Mouse (Mus musculus) stomach, postnatal 0 days (tissue): Measurements from ENCODE around the gene Dhrs7. TPM values are rescaled to one million over a fixed set of nuclear protein-coding genes. Genes with fewer than 3 reads are reported as not detected.
"Not testable (repeated sequence)": the region's sequence is repeated elsewhere in the genome, so short reads cannot be mapped to it uniquely, and the experiment has no call there.

ENCODE experiments used
- ATAC-seq: fragments of 200-750 bp; cut with Nextera tagmentation; 2 replicates; pipeline ENCODE4 v1.8.0; 2017; ENCODE audit not compliant: low FRiP score, low TSS enrichment
- DNase-seq: peaks from one replicate; pipeline ENCODE4 v3.0.0-alpha.2; 2016; ENCODE audit warnings: low spot score
- H3K27ac ChIP-seq: fragments of 300-500 bp; sonication (generic); replicated peaks from 2 replicates; pipeline ENCODE4 v1.5.1; 2014; ENCODE audit warnings: mild to moderate bottlenecking, control low read depth
- H3K27me3 ChIP-seq: fragments of 300-500 bp; sonication (generic); 2 replicates; pipeline ENCODE4 v1.6.1; 2014; ENCODE audit warnings: low read length; ENCODE audit not compliant: control insufficient read depth, insufficient read depth
- H3K36me3 ChIP-seq: fragments of 300-500 bp; sonication (generic); 2 replicates; pipeline ENCODE4 v1.6.1; 2014; ENCODE audit warnings: low read length, mixed read lengths; ENCODE audit not compliant: control insufficient read depth, insufficient read depth
- H3K4me1 ChIP-seq: fragments of 300-500 bp; sonication (generic); replicated peaks from 2 replicates; pipeline ENCODE4 v1.6.1; 2014; ENCODE audit warnings: antibody characterized with exemption; ENCODE audit not compliant: control insufficient read depth, insufficient read depth
- H3K4me2 ChIP-seq: fragments of 300-500 bp; sonication (generic); replicated peaks from 2 replicates; pipeline ENCODE4 v1.6.1; 2014; ENCODE audit warnings: low read depth, mild to moderate bottlenecking, control low read depth, moderate library complexity
- H3K4me3 ChIP-seq: fragments of 300-500 bp; sonication (generic); 2 replicates; pipeline ENCODE4 v1.5.1; 2014; ENCODE audit warnings: low read depth, low read length, control low read depth
- H3K9ac ChIP-seq: fragments of 300-500 bp; sonication (generic); 2 replicates; pipeline ENCODE4 v1.6.1; 2014; ENCODE audit warnings: mild to moderate bottlenecking, low read length, control low read depth, mixed read lengths
- H3K9me3 ChIP-seq: fragments of 300-500 bp; sonication (generic); 2 replicates; pipeline ENCODE4 v1.6.1; 2016; ENCODE audit warnings: low read length; ENCODE audit not compliant: control insufficient read depth
- CTCF ChIP-seq: IDR thresholded peaks from 2 replicates; pipeline ENCODE4 v1.5.1; 2016; ENCODE audit warnings: antibody characterized with exemption, low read depth, mild to moderate bottlenecking, moderate library complexity
- EP300 ChIP-seq: optimal IDR thresholded peaks from 2 replicates; pipeline ENCODE3; 2016; ENCODE audit warnings: antibody characterized with exemption
- WGBS: fragments of 180-500 bp; shearing (Covaris S2); extraction: QIAGEN DNeasy Blood & Tissue Kit; methylation state at CpG from one replicate; pipeline ENCODE4 v1.1.7; 2014; 5-methylcytosine and 5-hydroxymethylcytosine counted together
- polyA plus RNA-seq: library from polyadenylated mRNA; unstranded; fragments of >200 nt; fragmentation: Nextera tagmentation; extraction: Ambion mirVana; gene quantifications from 2 replicates; pipeline ENCODE4 v1.2.1, GENCODE M21; 2015

Dhrs7 gene
- polyA plus RNA-seq, 1 experiment from 2014 or later = 55.9 TPM

GRCm38 (mm10) chr12:72693895-72694294 is 29.2 kb upstream of the Dhrs7 start:
- Histone ChIP-seq H3K27me3 (no peaks in the 10 kb centered on the region), H3K27ac (peak overlapping the region; percentile 49; the same call in 1 of the 2 replicates), H3K9me3 (no peaks in the 10 kb centered on the region), H3K4me2 (peak overlapping the region; percentile 34), H3K9ac (no peak overlapping the region), H3K4me1 (no peaks in the 10 kb centered on the region), H3K4me3 (no peak overlapping the region), H3K36me3 (no peaks in the 10 kb centered on the region)
- DNase-seq = no peak
- 36% methylated on average over 6 of the region's 6 CpGs for WGBS
- no peak for ATAC-seq
- TF ChIP-seq EP300 (peak; percentile 81), CTCF (peak; percentile 81)

GRCm38 (mm10) chr12:72688281-72688680 is 23.6 kb upstream of the Dhrs7 start:
- H3K4me2 ChIP-seq, DNase-seq, H3K27ac ChIP-seq, H3K4me1 ChIP-seq, H3K36me3 ChIP-seq, H3K9me3 ChIP-seq, H3K4me3 ChIP-seq, ATAC-seq, H3K9ac ChIP-seq, H3K27me3 ChIP-seq: not testable (repeated sequence)
- WGBS = 55% methylated on average over 2 of the region's 2 CpGs

- not testable (repeated sequence) for H3K9me3 ChIP-seq, H3K9ac ChIP-seq, DNase-seq, H3K27ac ChIP-seq, H3K4me1 ChIP-seq, ATAC-seq, H3K27me3 ChIP-seq, H3K4me2 ChIP-seq, H3K36me3 ChIP-seq, H3K4me3 ChIP-seq
- 55% methylated on average over 6 of the region's 6 CpGs for WGBS
Measured at GRCm38 (mm10) chr12:72687741-72688140, 23.0 kb upstream of the Dhrs7 start.

- H3K4me2 ChIP-seq, H3K27me3 ChIP-seq, DNase-seq, H3K36me3 ChIP-seq, H3K9ac ChIP-seq, H3K9me3 ChIP-seq, H3K4me1 ChIP-seq, ATAC-seq, H3K27ac ChIP-seq, H3K4me3 ChIP-seq: not testable (repeated sequence)
- 85% methylated on average over 4 of the region's 4 CpGs for WGBS
Measured at GRCm38 (mm10) chr12:72686566-72686965, 21.9 kb upstream of the Dhrs7 start.

- TF ChIP-seq CTCF = no peak
- TF ChIP-seq EP300 = no peak
- Histone ChIP-seq H3K36me3 (no peaks in the 10 kb centered on the region), H3K4me1 (no peaks in the 10 kb centered on the region), H3K4me2 (no peak overlapping the region), H3K27ac (no peak overlapping the region), H3K9ac (no peak overlapping the region), H3K4me3 (no peak overlapping the region), H3K9me3 (no peaks in the 10 kb centered on the region), H3K27me3 (no peaks in the 10 kb centered on the region)
- DNase-seq (no peak), ATAC-seq (no peak)
- 90% methylated on average over 3 of the region's 3 CpGs for WGBS
Measured at GRCm38 (mm10) chr12:72683612-72684011, 18.9 kb upstream of the Dhrs7 start.

GRCm38 (mm10) chr12:72682511-72683282 is 18.0 kb upstream of the Dhrs7 start:
- no peak for ATAC-seq
- WGBS = 55% methylated on average over 8 of the region's 8 CpGs
- no peak for TF ChIP-seq CTCF
- no peak for TF ChIP-seq EP300

More at GRCm38 (mm10) chr12:72682511-72683282, 18.0 kb upstream of the Dhrs7 start:
- H3K27ac ChIP-seq = no peak overlapping the region
- no peak for DNase-seq
- no peak overlapping the region for H3K4me2 ChIP-seq
- no peaks in the 10 kb centered on the region for H3K4me1 ChIP-seq
- H3K9ac ChIP-seq = no peak overlapping the region
- H3K9me3 ChIP-seq = no peaks in the 10 kb centered on the region
- no peaks in the 10 kb centered on the region for H3K27me3 ChIP-seq
- H3K36me3 ChIP-seq = no peaks in the 10 kb centered on the region
- no peak overlapping the region for H3K4me3 ChIP-seq
